Mouse (Mus musculus) midbrain, embryonic 13.5 days (tissue): ENCODE results near the gene Hist1h2bb. TPM values are rescaled to one million over a fixed set of nuclear protein-coding genes. Genes with fewer than 3 reads are reported as not detected.
"Not testable (repeated sequence)": the region's sequence is repeated elsewhere in the genome, so short reads cannot be mapped to it uniquely, and the experiment has no call there.

Experiments
- ATAC-seq: fragments of 200-750 bp; cut with Nextera tagmentation; 2 replicates; pipeline ENCODE4 v1.8.0; 2017; ENCODE audit warnings: mild to moderate bottlenecking, moderate TSS enrichment, moderate library complexity
- H3K27ac ChIP-seq: fragments of 300-500 bp; sonication (generic); 2 replicates; pipeline ENCODE4 v1.5.1; 2015; ENCODE audit warnings: inconsistent platforms, mild to moderate bottlenecking, moderate library complexity
- H3K27me3 ChIP-seq: fragments of 300-500 bp; sonication (generic); 2 replicates; pipeline ENCODE4 v1.6.1; 2015; ENCODE audit warnings: mild to moderate bottlenecking, inconsistent platforms
- H3K36me3 ChIP-seq: fragments of 300-500 bp; sonication (generic); 2 replicates; pipeline ENCODE4 v1.6.1; 2015; ENCODE audit warnings: mild to moderate bottlenecking, inconsistent platforms
- H3K4me1 ChIP-seq: fragments of 300-500 bp; sonication (generic); replicated peaks from 2 replicates; pipeline ENCODE4 v1.6.1; 2015; ENCODE audit warnings: inconsistent platforms
- H3K4me2 ChIP-seq: fragments of 300-500 bp; sonication (generic); replicated peaks from 2 replicates; pipeline ENCODE4 v1.6.1; 2015; ENCODE audit warnings: moderate library complexity, mild to moderate bottlenecking, inconsistent platforms
- H3K4me3 ChIP-seq: fragments of 300-500 bp; sonication (generic); replicated peaks from 2 replicates; pipeline ENCODE4 v1.5.1; 2015; ENCODE audit warnings: mild to moderate bottlenecking, inconsistent platforms
- H3K9ac ChIP-seq: fragments of 300-500 bp; sonication (generic); replicated peaks from 2 replicates; pipeline ENCODE4 v1.6.1; 2015; ENCODE audit warnings: mild to moderate bottlenecking, inconsistent platforms
- H3K9me3 ChIP-seq: fragments of 300-500 bp; sonication (generic); 2 replicates; pipeline ENCODE4 v1.6.1; 2016; ENCODE audit warnings: mild to moderate bottlenecking, inconsistent platforms
- WGBS: fragments of 180-500 bp; shearing (Covaris S2); methylation state at CpG from one replicate; pipeline ENCODE4 v1.1.7; 2015; 5-methylcytosine and 5-hydroxymethylcytosine counted together
- polyA plus RNA-seq: library from polyadenylated mRNA; unstranded; fragments of >200 nt; fragmentation: Nextera tagmentation; extraction: Ambion mirVana; gene quantifications from 2 replicates; pipeline ENCODE4 v1.2.1, GENCODE M21; 2015

Gene Hist1h2bb
- polyA plus RNA-seq, 1 experiment from 2014 or later: 2.8 TPM

DNA sequence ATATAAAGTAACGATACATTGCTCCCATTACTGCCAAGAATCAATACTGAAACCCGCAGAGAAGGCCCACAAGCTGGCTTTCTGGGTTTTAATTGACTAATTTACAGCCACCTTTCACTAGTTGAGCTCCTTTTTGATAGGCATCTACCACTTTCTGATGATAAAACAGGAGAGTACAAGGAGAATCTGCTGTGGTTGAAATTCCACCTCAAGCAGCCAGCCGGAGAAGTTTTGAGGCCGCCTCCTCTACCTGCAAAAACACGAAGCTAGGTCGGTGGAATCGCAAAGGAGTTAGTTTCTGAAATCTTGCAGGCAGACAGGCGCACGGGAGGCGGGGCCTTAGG lies 16.7 kb downstream of the Hist1h2bb start:
- Histone ChIP-seq H3K27ac (peak overlapping the region; percentile 85), H3K4me3 (peak overlapping the region; percentile 59), H3K4me1 (peaks cover 30% of the 10 kb centered on the region), H3K4me2 (peak overlapping the region; percentile 87), H3K9ac (0 out of 2 replicates have a peak overlapping the region, but pooled peaks have one; percentile 11), H3K27me3 (no peaks in the 10 kb centered on the region), H3K36me3 (no peaks in the 10 kb centered on the region), H3K9me3 (no peaks in the 10 kb centered on the region)
- 1% methylated on average over 10 of the region's 10 CpGs for WGBS
- no peak for ATAC-seq

- 2% methylated on average over 34 of the region's 34 CpGs for WGBS
- no peaks in the 10 kb centered on the region for H3K9me3 ChIP-seq
- H3K4me2 ChIP-seq: peak within 1 kb of the TSS; percentile 87
- H3K27me3 ChIP-seq: no peaks in the 10 kb centered on the region
- ATAC-seq: peak; percentile 68
- peak within 1 kb of the TSS; percentile 59 for H3K4me3 ChIP-seq
- peak within 1 kb of the TSS; percentile 85 for H3K27ac ChIP-seq
- peaks cover 30% of the 10 kb centered on the region for H3K4me1 ChIP-seq
- H3K36me3 ChIP-seq: no peaks in the 10 kb centered on the region
- peak within 1 kb of the TSS; percentile 74 for H3K9ac ChIP-seq
Observed at GRCm38 (mm10) chr13:23763586-23764323, 17.2 kb downstream of the Hist1h2bb start, which contains the start of gene Hist1h1a. Hist1h1a (plus strand) TSS chr13:23763666.

DNA sequence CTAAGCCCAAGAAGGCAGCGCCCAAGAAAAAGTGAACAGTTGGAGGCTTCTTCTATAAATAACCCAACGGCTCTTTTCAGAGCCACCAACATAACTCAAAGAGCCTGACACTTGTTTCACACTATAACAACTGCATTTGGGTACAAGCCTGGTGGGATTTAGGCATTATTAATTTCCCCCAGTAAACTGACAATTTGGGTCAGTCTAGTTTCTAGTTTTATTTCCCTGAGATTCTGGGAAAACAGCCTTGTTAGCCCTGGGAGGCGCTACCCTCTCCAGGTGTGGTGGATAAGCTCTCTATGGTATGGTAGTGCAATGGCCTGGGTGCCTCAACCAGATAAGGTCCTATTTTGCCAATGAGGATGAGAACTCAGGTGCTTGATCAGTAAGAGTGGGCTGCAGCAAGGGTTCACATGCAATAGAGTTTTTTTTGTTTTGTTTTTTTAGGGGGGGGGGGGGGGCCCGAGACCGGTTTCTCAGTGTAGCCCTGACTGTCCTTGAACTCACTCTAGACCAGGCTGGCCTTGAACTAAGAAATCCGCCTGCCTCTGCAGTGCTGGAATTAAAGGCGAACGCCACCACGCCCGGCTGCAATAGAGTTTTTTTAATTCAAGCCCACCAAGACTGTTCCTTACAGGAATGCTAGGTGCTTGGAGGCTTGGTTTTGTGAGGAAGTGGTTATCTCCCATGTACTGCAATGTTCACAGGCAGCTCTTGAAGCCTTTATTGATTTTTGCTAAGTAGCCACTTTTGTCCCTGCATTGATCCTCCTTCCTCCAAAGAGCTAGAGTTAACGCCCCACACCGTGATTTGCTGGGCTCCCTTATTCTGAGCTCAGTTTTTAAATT lies 18.0 kb downstream of the Hist1h2bb start:
- Histone ChIP-seq H3K36me3 (no peaks in the 10 kb centered on the region), H3K4me1 (peaks cover 30% of the 10 kb centered on the region), H3K9me3 (no peaks in the 10 kb centered on the region), H3K4me3 (peak overlapping the region; percentile 59), H3K27me3 (no peaks in the 10 kb centered on the region), H3K4me2 (peak overlapping the region; percentile 87), H3K9ac (peak overlapping the region; percentile 74), H3K27ac (peak overlapping the region; percentile 85)
- no peak for ATAC-seq
- 26% methylated on average over 12 of the region's 12 CpGs for WGBS

DNA sequence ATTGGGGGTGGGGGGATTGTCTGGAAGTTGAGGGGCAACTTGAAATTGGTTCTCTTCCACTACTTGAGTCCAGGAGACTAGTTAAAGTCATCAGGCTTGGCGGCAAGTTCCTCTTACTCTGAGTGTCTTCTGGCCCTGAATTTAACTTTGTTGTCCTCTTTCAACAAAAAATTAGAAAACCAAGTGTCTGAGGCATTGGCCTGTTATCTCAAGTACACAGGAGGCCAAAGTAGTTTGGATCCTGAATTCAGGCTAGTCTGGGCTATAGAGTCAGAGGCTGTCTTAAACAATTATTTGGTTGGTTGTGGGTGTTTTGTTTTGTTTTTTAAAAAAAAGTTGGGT lies 18.6 kb downstream of the Hist1h2bb start:
- 69% methylated on average over 1 of the region's 1 CpGs for whole genome bisulfite sequencing
- Histone ChIP-seq H3K4me3 (no peak overlapping the region), H3K9me3 (no peaks in the 10 kb centered on the region), H3K27ac (no peak overlapping the region), H3K4me2 (no peak overlapping the region), H3K4me1 (peaks cover 26% of the 10 kb centered on the region), H3K9ac (no peak overlapping the region), H3K36me3 (no peaks in the 10 kb centered on the region), H3K27me3 (no peaks in the 10 kb centered on the region)
- no peak for ATAC-seq

DNA sequence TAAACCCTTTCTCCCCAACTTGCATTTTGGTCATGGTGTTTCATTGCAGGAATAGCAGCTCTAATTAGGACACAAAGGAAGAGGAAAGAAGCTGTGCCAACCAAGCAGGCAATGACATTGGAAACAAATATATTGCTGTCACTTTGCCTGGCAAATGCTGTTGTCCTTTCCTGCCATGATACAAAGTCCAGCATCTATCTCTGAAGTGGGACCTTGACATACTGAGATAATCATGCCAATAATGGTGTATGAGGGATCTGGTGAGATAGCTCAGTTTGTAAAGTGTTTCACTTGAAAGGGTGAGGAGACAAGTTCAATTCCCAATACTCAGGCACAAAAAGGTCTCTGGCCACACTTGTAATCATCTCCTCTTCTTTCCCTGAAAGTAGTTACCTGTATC lies 20.2 kb downstream of the Hist1h2bb start:
- H3K9ac ChIP-seq: no peak overlapping the region
- no peak overlapping the region for H3K4me2 ChIP-seq
- no peak for ATAC-seq
- H3K4me3 ChIP-seq: no peak overlapping the region
- no peaks in the 10 kb centered on the region for H3K9me3 ChIP-seq
- H3K4me1 ChIP-seq: peaks cover 16% of the 10 kb centered on the region
- H3K27me3 ChIP-seq: no peaks in the 10 kb centered on the region
- H3K36me3 ChIP-seq: no peaks in the 10 kb centered on the region
- H3K27ac ChIP-seq: no peak overlapping the region

GRCm38 (mm10) chr13:23768834-23769397 lies 22.4 kb downstream of the Hist1h2bb start:
- no peak overlapping the region for H3K9ac ChIP-seq
- 40% methylated on average over 5 of the region's 5 CpGs for WGBS
- no peak for ATAC-seq
- no peak overlapping the region for H3K27ac ChIP-seq
- peaks cover 12% of the 10 kb centered on the region for H3K4me1 ChIP-seq
- no peak overlapping the region for H3K4me3 ChIP-seq
- no peaks in the 10 kb centered on the region for H3K36me3 ChIP-seq
- no peaks in the 10 kb centered on the region for H3K27me3 ChIP-seq
- H3K4me2 ChIP-seq: no peak overlapping the region
- no peaks in the 10 kb centered on the region for H3K9me3 ChIP-seq

DNA sequence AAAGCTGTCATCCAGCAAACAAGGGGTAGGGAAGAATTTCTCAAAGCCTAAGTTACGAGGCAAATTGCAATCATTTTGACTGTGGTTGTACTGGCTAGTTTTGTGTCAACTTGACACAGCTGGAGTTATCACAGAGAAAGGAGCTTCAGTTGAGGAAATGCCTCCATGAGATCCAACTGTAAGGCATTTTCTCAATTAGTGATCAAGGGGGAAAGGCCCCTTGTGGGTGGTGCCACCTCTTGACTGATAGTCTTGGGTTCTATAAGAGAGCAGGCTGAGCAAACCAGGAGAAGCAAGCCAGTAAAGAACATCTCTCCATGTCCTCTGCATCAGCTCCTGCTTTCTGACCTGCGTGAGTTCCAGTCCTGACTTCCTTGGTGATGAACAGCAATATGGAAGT lies 23.1 kb downstream of the Hist1h2bb start, which contains the start of gene Trim38:
Gene Trim38, plus strand, starts transcription at position 301 of the 400 bp plus-strand sequence.
- H3K9me3 ChIP-seq, H3K27ac ChIP-seq, H3K9ac ChIP-seq, H3K4me3 ChIP-seq, H3K27me3 ChIP-seq, H3K4me1 ChIP-seq, ATAC-seq, H3K4me2 ChIP-seq, H3K36me3 ChIP-seq: not testable (repeated sequence)
- WGBS: 91% methylated on average over 2 of the region's 2 CpGs

GRCm38 (mm10) chr13:23772561-23773313 lies 26.2 kb downstream of the Hist1h2bb start:
- Histone ChIP-seq H3K36me3 (no peaks in the 10 kb centered on the region), H3K4me1 (peaks cover 5% of the 10 kb centered on the region; the same call in 1 of the 2 replicates), H3K27me3 (no peaks in the 10 kb centered on the region), H3K4me2 (peak overlapping the region; percentile 46), H3K4me3 (peak overlapping the region; percentile 10; the same call in 1 of the 2 replicates), H3K27ac (no peak overlapping the region), H3K9ac (no peak overlapping the region), H3K9me3 (no peaks in the 10 kb centered on the region)
- WGBS: 21% methylated on average over 21 of the region's 21 CpGs
- peak; percentile 89 for ATAC-seq

DNA sequence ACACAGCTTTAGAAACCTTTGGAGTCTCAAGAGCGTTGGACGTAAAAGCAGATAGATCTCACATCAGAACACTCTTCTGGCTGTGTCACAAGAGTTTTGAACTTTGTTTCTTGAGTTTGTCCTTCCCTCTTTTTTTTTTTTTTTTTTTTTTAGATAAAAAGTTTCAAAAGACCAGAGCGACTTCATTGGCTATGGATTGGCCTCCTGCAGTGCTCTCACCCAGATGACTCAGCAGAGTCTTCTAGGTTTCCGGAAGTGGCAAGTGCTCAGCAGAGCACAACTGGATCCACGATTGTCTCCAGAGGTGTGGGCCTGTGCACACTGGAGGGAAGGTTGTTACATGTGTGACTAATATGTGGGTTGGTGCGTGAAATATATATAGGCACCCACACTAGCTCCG lies 31.8 kb downstream of the Hist1h2bb start:
- no peak for ATAC-seq
- Histone ChIP-seq H3K36me3 (no peaks in the 10 kb centered on the region), H3K27ac (no peak overlapping the region), H3K27me3 (no peaks in the 10 kb centered on the region), H3K9ac (no peak overlapping the region), H3K4me3 (no peak overlapping the region), H3K4me1 (no peaks in the 10 kb centered on the region), H3K9me3 (no peaks in the 10 kb centered on the region), H3K4me2 (no peak overlapping the region)
- 93% methylated on average over 7 of the region's 7 CpGs for WGBS

DNA sequence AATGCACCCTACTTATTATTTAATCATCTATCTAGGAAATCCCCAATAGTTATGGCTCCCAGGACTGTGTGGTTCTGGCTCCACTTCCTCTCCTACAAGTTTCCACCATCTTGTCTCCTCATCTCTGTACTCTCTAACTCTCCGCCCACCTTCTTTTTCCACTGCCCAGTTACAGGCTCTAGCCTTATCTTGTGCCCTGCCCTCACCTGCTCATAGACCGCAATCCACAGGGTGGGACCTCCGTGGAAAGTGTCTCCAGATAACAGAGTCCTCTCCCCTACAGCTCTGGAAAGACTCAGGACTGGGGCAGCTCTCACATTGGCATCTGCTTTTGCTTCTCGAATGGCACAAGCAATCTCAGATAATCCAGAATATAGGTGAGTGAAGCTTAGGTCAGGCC lies 32.5 kb downstream of the Hist1h2bb start:
- H3K4me1 ChIP-seq: no peaks in the 10 kb centered on the region

GRCm38 (mm10) chr13:23792520-23792919 lies 46.0 kb downstream of the Hist1h2bb start:
- no peak overlapping the region for H3K4me2 ChIP-seq
- H3K9ac ChIP-seq: no peak overlapping the region
- H3K4me3 ChIP-seq: no peak overlapping the region
- no peaks in the 10 kb centered on the region for H3K4me1 ChIP-seq
- no peak for ATAC-seq
- no peaks in the 10 kb centered on the region for H3K36me3 ChIP-seq
- H3K27ac ChIP-seq: no peak overlapping the region
- 46% methylated on average over 2 of the region's 2 CpGs for WGBS
- no peaks in the 10 kb centered on the region for H3K27me3 ChIP-seq
- no peaks in the 10 kb centered on the region for H3K9me3 ChIP-seq

More for the DNA sequence above, 32.5 kb downstream of the Hist1h2bb start:
- H3K9me3 ChIP-seq: no peaks in the 10 kb centered on the region
- ATAC-seq: no peak
- H3K4me2 ChIP-seq: no peak overlapping the region
- no peaks in the 10 kb centered on the region for H3K27me3 ChIP-seq
- WGBS: 91% methylated on average over 4 of the region's 4 CpGs
- no peaks in the 10 kb centered on the region for H3K36me3 ChIP-seq
- no peak overlapping the region for H3K4me3 ChIP-seq
- H3K9ac ChIP-seq: no peak overlapping the region
- no peak overlapping the region for H3K27ac ChIP-seq
